Mouse (Mus musculus) cortical plate, adult 2 months (tissue): ENCODE results near the gene Zdhhc11.

Experiments
- CTCF ChIP-seq: fragments of 200-500 bp; IDR thresholded peaks from 2 replicates; pipeline ENCODE4 v1.5.1; 2011; ENCODE audit warnings: mild to moderate bottlenecking, control low read depth, low read length; ENCODE audit not compliant: insufficient read depth; ENCODE audit errors: extremely low read depth
- POLR2A ChIP-seq: fragments of 200-500 bp; IDR thresholded peaks from 2 replicates; pipeline ENCODE4 v1.6.1; 2011; ENCODE audit warnings: mild to moderate bottlenecking, low read length, control low read depth; ENCODE audit not compliant: insufficient read depth; ENCODE audit errors: extremely low read depth

DNA sequence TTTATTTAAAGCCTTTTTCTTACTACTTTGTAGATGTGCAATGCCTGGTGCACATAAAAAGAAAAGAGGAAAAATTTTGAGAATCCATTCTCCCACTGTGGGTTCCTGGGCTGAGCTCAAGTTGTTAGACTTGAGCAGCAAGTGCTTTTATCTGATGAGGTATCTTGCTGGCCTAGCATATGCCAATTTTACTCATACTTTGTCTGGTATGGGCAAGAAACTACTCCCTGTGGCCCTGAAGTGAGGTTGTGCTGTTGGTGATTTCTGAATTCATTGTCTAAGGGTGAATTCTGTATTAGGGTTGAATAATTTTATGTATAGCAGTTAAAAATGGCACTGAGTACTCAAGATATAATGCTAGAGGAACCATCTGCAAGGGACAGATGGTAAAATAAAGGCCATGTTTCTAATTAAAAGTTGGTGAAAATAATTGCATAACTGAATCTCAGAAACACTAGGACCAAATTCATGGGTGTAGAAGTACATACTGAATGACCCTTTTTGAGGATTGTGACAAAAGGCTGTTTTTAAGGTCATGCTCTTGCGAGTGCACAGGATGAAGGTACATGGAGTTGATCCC is 10.0 kb upstream of the Zdhhc11 start:
- no peak for TF ChIP-seq CTCF
- TF ChIP-seq POLR2A, result no peak
